Mouse (Mus musculus) forebrain, embryonic 13.5 days (tissue): ENCODE results near the gene Arel1. TPM values are rescaled to one million over a fixed set of nuclear protein-coding genes. Genes with fewer than 3 reads are reported as not detected.

Source experiments
- ATAC-seq: fragments of 200-750 bp; cut with Nextera tagmentation; 2 replicates; pipeline ENCODE4 v1.8.0; 2017
- H3K27ac ChIP-seq: fragments of 300-500 bp; sonication (generic); 2 replicates; pipeline ENCODE4 v1.5.1; 2015; ENCODE audit warnings: inconsistent platforms, mild to moderate bottlenecking, moderate library complexity
- H3K27me3 ChIP-seq: fragments of 300-500 bp; sonication (generic); 2 replicates; pipeline ENCODE4 v1.6.1; 2015; ENCODE audit warnings: mild to moderate bottlenecking, inconsistent platforms
- H3K36me3 ChIP-seq: fragments of 300-500 bp; sonication (generic); 2 replicates; pipeline ENCODE4 v1.6.1; 2015; ENCODE audit warnings: mild to moderate bottlenecking, inconsistent platforms; ENCODE audit not compliant: poor library complexity, severe bottlenecking
- H3K4me1 ChIP-seq: fragments of 300-500 bp; sonication (generic); 2 replicates; pipeline ENCODE4 v1.6.1; 2015; ENCODE audit warnings: inconsistent platforms
- H3K4me2 ChIP-seq: fragments of 300-500 bp; sonication (generic); 2 replicates; pipeline ENCODE4 v1.6.1; 2015; ENCODE audit warnings: inconsistent platforms, mild to moderate bottlenecking, moderate library complexity
- H3K4me3 ChIP-seq: fragments of 300-500 bp; sonication (generic); 2 replicates; pipeline ENCODE4 v1.5.1; 2015; ENCODE audit warnings: mild to moderate bottlenecking, inconsistent platforms
- H3K9ac ChIP-seq: fragments of 300-500 bp; sonication (generic); 2 replicates; pipeline ENCODE4 v1.6.1; 2015; ENCODE audit warnings: mild to moderate bottlenecking, inconsistent platforms
- H3K9me3 ChIP-seq: fragments of 300-500 bp; sonication (generic); replicated peaks from 2 replicates; pipeline ENCODE4 v1.6.1; 2016; ENCODE audit warnings: inconsistent platforms
- WGBS: fragments of 180-500 bp; shearing (Covaris S2); methylation state at CpG from one replicate; pipeline ENCODE4 v1.1.7; 2015; 5-methylcytosine and 5-hydroxymethylcytosine counted together
- polyA plus RNA-seq: library from polyadenylated mRNA; unstranded; fragments of >200 nt; fragmentation: Nextera tagmentation; extraction: Ambion mirVana; gene quantifications from 2 replicates; pipeline ENCODE4 v1.2.1, GENCODE M21; 2015

The Arel1 gene
- polyA plus RNA-seq, 1 experiment from 2014 or later = 22.1 TPM

DNA sequence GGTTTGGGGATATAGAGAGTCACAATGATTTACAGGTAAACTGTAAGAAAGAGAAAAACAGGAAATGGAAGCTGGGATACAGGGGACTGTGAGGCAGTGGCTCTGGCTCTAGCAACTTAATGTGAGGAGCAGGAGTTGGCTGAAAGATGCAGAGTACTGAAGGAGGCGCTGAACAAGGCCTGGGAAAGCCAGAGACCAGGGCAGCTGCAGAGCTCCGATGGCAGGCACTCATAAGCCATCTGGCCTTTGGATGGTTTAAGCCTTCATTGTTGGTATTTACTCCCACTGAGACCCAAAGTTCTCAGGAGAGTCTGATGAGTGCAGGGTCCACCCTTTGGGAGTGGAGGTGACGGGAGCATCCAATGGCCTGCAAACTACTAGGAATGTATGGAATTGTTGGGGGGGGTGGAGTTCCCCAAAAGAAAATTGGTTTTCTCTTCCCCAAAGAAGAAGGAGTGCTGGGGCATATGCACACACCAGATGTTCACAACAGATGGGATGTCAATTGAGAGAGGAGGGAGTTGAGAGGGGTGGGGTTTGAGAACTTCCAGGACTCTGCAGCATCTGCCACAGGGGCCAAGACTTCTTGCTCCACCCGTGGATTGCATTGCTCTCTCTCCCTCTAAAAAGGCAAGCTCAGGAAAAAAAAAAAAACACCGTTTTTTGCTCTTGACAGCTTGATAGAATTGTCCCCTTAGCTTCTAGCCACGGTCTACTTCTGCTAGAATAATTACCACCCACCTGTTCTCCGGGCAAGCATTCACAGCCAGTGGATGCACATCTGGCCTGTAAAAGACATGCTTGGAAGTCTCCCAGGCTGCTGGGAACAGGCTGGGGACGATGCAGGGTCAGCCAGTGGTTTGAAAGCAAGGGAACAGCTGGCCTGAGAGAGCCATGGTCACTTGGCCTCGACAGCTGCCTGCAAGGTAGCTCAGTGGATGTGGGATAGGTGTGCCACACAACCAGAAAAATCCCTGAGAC lies 76.8 kb downstream of the Arel1 start:
- 74% methylated on average over 9 of the region's 9 CpGs for WGBS
- no peak for ATAC-seq
- H3K4me3 ChIP-seq = no peak overlapping the region
- H3K4me2 ChIP-seq = no peak overlapping the region
- H3K36me3 ChIP-seq = no peaks in the 10 kb centered on the region
- H3K27ac ChIP-seq = no peak overlapping the region
- no peaks in the 10 kb centered on the region for H3K27me3 ChIP-seq
- no peaks in the 10 kb centered on the region for H3K9me3 ChIP-seq
- no peaks in the 10 kb centered on the region for H3K4me1 ChIP-seq
- H3K9ac ChIP-seq = no peak overlapping the region

DNA sequence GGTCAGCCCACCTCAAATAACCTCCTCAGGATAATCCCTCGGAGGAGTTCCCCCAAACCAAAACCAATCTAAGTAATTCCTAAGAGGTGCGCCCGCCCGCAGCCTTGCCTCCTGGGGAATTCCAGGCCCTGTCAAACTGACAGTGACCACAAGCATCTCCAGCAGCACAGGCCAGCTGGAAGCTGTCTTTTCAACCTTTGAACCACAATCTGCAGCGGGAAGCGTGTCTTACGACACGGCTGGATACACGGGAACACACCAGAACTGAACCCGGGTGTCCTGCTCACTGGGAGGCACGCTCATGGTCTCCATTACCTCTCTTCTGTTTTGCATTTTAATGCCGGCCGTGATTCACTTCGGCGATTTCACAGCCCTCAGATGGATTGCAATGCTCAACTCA lies 80.4 kb downstream of the Arel1 start:
- 83% methylated on average over 15 of the region's 15 CpGs for WGBS
- no peak overlapping the region for H3K9ac ChIP-seq
- H3K4me1 ChIP-seq = no peaks in the 10 kb centered on the region
- H3K27me3 ChIP-seq = no peaks in the 10 kb centered on the region
- no peaks in the 10 kb centered on the region for H3K36me3 ChIP-seq
- no peaks in the 10 kb centered on the region for H3K9me3 ChIP-seq
- H3K27ac ChIP-seq = no peak overlapping the region
- H3K4me2 ChIP-seq = no peak overlapping the region
- H3K4me3 ChIP-seq = no peak overlapping the region
- ATAC-seq = no peak

DNA sequence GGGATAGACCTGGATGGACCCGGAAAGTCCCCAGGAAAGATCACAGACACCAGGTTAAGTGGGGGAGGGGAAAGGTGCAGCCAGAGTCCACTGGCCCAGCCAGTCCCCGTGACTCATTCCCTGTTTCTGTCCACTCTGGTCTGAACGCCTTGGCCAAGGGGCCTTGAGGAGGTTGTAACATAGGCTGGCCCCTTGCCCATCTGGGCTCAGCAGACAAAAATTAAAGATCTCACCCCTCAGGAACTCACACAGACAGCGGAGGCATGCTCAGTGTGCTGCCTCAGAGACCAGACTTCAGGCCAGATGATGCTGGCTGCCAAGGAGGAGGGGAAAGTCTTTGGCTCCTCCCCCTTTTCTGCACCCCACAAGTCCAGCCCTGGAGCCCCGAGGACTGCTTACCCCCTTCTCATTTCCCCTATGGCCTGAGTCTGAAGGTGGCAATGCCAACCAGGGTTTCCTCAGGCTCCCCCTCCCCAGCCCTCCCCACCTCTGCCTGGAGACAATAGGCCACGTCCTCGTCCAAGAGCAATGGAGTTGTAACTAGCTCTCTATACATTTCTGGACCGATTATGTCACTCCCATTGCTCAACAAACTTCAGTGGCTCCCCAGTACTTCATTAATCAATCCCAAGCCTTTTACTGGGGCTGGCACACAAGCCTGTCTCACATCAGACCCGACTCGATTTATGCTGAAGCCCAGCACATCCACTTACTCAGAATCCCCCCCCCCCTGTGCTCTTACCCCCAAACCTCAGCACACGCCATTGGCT lies 85.4 kb downstream of the Arel1 start:
- Histone ChIP-seq H3K4me2 (no peak overlapping the region), H3K27ac (no peak overlapping the region), H3K4me1 (no peaks in the 10 kb centered on the region), H3K36me3 (no peaks in the 10 kb centered on the region), H3K9me3 (no peaks in the 10 kb centered on the region), H3K27me3 (no peaks in the 10 kb centered on the region), H3K4me3 (no peak overlapping the region), H3K9ac (no peak overlapping the region)
- WGBS = 64% methylated on average over 11 of the region's 11 CpGs
- ATAC-seq = no peak

DNA sequence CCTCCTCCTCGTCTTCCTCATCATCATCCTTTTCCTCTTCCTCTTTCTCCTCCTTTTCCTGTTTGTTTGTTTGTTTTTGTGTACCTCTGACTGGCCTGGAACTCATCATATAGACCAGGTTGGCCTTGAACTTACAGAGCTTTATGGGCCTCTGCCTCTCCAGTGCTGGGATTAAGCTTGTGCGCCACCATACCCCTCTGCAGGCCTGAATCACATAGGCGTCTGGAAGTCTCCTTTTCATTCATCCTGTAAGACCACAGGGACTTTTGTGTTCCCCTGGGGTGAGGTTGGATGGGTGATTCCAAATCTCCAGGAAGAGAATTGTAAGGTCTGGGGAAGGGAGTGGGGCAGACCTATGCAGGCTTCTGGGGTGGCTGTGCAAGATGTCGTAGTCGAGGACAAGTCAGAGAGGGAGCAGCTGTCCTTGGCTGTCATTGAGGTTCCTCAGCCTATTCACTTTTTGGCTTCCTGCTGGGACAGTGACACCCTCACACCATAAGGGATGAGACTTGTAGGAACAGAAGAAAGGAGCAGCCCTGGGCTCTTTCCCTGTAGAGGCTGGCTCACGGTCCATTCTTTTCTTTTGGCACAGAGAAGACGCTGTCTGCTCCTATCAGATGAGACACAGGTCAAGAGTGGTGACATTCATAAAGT lies 86.2 kb downstream of the Arel1 start:
- Histone ChIP-seq H3K4me2 (no peak overlapping the region), H3K36me3 (no peaks in the 10 kb centered on the region), H3K4me3 (no peak overlapping the region), H3K27me3 (no peaks in the 10 kb centered on the region), H3K9me3 (no peaks in the 10 kb centered on the region), H3K4me1 (no peaks in the 10 kb centered on the region), H3K9ac (no peak overlapping the region), H3K27ac (no peak overlapping the region)
- WGBS = 85% methylated on average over 7 of the region's 7 CpGs
- ATAC-seq = no peak

DNA sequence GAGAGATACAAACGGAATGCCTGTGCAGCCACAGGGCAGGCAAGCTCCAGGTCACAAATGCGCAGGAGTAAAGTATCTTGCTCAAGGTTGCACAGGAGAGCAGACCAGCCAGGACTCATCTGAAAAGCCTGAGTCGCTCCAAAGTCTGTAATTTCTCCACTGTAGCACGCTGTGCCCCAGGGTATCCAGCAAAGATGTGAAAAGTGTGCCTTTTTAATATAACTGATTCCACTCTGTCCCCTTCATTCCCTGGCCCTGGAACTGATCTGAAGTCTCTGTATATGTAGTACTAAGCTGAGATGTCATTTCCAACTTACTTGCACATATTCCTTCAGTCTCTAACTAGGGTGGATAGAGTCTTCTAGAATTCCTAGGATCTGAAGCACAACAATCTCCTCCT lies 87.9 kb downstream of the Arel1 start:
- no peak for ATAC-seq
- Histone ChIP-seq H3K9me3 (no peaks in the 10 kb centered on the region), H3K9ac (no peak overlapping the region), H3K4me1 (no peaks in the 10 kb centered on the region), H3K27ac (no peak overlapping the region), H3K4me3 (no peak overlapping the region), H3K36me3 (no peaks in the 10 kb centered on the region), H3K4me2 (no peak overlapping the region), H3K27me3 (peaks cover 16% of the 10 kb centered on the region)
- WGBS = 80% methylated on average over 4 of the region's 4 CpGs

DNA sequence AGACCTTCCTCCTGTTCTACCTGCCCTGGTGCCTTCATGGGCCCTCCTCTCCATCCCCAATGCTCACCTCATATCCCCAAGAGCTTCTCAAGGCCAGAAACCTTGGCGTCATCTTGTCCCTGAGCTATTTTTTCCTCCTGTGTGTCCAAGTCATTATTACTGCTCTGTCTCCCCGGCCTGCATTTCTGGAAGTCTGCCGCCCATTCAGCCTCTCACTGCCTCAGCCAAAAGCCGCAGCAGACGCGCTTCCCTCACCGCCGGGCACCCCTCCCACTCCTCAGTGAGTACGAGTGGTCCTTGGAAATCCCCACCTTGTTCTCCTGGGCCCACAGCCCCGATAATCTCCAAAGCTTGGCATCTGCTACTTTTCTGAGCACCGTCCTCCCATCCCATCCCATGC lies 90.6 kb downstream of the Arel1 start:
- Histone ChIP-seq H3K4me2 (no peak overlapping the region), H3K36me3 (no peaks in the 10 kb centered on the region), H3K9me3 (no peaks in the 10 kb centered on the region), H3K9ac (no peak overlapping the region), H3K4me1 (peaks cover 16% of the 10 kb centered on the region), H3K27ac (no peak overlapping the region), H3K27me3 (peaks cover 43% of the 10 kb centered on the region), H3K4me3 (no peak overlapping the region)
- no peak for ATAC-seq
- WGBS = 46% methylated on average over 11 of the region's 11 CpGs

DNA sequence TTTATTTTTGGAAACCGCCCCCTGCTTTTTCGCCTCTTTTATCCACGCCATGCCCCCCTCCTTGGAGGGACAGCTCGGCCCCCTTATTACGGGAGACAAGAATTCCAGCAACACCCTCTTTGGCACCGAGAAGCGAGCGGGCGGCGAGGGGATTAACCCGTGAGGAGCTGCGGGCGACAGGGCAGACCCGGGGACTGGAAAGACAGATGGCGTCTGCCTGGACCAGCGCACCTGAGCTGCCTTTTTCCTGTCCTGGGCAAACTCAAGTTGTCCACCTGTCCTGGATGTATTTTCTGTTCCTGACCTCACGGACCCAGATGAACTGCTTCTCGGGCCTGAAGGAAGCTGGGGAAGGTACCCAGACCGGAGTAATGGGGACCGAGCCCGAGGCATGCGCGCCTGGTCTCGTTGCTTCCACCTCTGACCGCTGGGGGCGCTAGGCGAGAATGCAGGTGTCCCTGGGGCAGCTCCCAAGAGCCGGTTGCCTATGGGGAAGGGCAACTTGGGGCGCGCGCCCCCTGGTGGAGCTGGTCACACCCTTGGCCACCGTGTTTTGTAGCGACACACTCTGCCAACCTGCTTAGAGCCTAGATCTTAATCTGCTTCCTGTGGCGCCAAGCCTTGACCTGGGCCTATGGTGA lies 94.1 kb downstream of the Arel1 start, which contains the start of gene Ltbp2:
Gene Ltbp2 (minus strand): TSS at position 52 of the 641 bp plus-strand sequence.
- no peak for ATAC-seq
- H3K27ac ChIP-seq = no peak within 1 kb of the TSS
- H3K4me1 ChIP-seq = peaks cover 16% of the 10 kb centered on the region
- peaks cover 58% of the 10 kb centered on the region for H3K27me3 ChIP-seq
- under 1% methylated on average over 34 of the region's 34 CpGs for WGBS
- no peaks in the 10 kb centered on the region for H3K36me3 ChIP-seq
- H3K9ac ChIP-seq = 0 out of 2 replicates have a peak within 1 kb of the TSS, but pooled peaks have one; percentile 34
- H3K4me3 ChIP-seq = peak within 1 kb of the TSS; percentile 31
- peak within 1 kb of the TSS; percentile 55 for H3K4me2 ChIP-seq
- no peaks in the 10 kb centered on the region for H3K9me3 ChIP-seq

DNA sequence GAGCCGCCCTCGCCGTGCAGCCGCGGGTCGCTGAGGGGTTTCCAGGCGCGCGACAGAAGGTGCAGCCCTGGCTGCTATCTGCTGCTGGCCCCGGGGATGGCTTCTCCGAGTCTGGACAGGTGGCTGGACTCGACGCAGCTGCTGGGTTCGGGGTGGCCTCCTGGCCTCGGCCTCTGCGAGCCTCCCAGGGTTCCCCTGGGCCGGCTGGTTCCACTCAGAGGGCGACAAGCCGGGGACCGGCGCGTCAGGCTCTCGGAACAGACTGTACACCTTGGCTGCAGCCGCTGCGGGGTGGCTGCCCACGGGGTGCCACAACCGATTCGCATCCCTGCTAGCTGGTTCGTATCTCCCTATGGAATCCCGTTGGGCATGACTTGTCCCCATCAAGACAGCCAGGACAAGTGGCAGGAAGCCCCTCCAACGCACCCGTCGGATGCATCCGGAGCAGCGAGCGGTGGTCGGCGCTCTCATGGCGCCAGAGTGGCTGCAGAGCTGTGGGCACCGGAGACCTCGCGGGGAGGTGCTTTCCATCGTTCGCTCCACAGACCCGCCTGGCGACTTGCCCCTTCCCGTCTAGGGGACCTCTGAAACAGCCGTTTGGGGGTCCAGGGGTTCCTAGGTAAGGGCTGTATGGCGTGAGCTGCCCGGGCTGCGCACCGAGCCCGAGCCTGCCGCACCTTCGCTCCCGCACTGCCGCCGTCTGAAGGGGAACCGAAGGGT lies 94.8 kb downstream of the Arel1 start:
- no peak for ATAC-seq
- peaks cover 63% of the 10 kb centered on the region for H3K27me3 ChIP-seq
- H3K9ac ChIP-seq = 0 out of 2 replicates have a peak overlapping the region, but pooled peaks have one; percentile 34
- H3K36me3 ChIP-seq = no peaks in the 10 kb centered on the region
- H3K4me1 ChIP-seq = peaks cover 16% of the 10 kb centered on the region
- WGBS = 3% methylated on average over 49 of the region's 59 CpGs
- H3K9me3 ChIP-seq = no peaks in the 10 kb centered on the region
- peak overlapping the region; percentile 55 for H3K4me2 ChIP-seq
- H3K27ac ChIP-seq = no peak overlapping the region
- H3K4me3 ChIP-seq = peak overlapping the region; percentile 31

DNA sequence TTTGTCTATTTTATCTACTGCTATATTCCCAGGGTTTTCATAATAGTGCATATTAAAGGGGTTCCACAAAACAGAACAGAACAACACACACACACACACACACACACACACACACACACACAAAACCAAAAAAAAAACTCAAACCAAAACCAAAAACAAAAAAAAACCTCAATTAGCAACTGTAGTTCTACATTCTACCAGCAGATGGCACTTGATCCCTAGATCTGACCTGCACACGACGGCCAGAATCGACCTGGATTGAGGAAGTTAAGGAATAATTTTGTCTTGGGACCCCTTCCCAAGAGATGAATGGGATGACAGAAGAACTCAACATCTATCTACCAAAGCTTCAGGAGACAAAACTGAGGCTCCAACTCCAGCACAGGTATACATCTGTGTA lies 97.3 kb downstream of the Arel1 start:
- Histone ChIP-seq H3K27ac (no peak overlapping the region), H3K9ac (no peak overlapping the region), H3K4me1 (peaks cover 16% of the 10 kb centered on the region), H3K27me3 (peaks cover 54% of the 10 kb centered on the region), H3K36me3 (no peaks in the 10 kb centered on the region), H3K4me2 (no peak overlapping the region), H3K9me3 (no peaks in the 10 kb centered on the region), H3K4me3 (no peak overlapping the region)
- ATAC-seq = no peak
- WGBS = 0% methylated on average over 3 of the region's 3 CpGs

DNA sequence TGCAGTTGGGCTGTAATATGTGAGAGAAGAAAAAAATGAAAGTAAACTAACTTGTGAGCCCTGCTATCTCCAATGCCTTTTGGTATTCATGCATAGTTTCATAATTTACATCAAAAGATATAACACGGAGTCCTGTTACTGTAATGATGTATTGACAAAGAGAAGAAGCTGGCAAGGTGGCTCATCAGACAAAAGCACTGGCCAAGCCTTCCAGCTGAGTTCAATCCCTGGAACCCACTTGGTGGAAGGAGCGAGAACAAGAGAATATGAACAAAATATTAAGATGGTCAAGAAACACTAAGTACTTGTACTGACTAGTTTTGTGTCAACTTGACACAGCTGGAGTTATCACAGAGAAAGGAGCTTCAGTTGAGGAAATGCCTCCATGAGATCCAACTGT lies 98.4 kb downstream of the Arel1 start:
- H3K27me3 ChIP-seq = peaks cover 42% of the 10 kb centered on the region
- peaks cover 16% of the 10 kb centered on the region for H3K4me1 ChIP-seq
- H3K27ac ChIP-seq = no peak overlapping the region
- H3K4me3 ChIP-seq = no peak overlapping the region
- no peak for ATAC-seq
- 72% methylated on average over 2 of the region's 2 CpGs for WGBS
- H3K4me2 ChIP-seq = no peak overlapping the region
- H3K9ac ChIP-seq = no peak overlapping the region
- no peaks in the 10 kb centered on the region for H3K9me3 ChIP-seq
- no peaks in the 10 kb centered on the region for H3K36me3 ChIP-seq
